Mouse (Mus musculus) pancreas, adult 10 weeks (tissue): ENCODE results near the gene Cyp2j7. TPM values are rescaled to one million over a fixed set of nuclear protein-coding genes. Genes with fewer than 3 reads are reported as not detected.

ENCODE experiments used
- polyA plus RNA-seq: library from polyadenylated mRNA; stranded (reverse); fragments of 350-450 nt; fragmentation: Illumina TruSeq; extraction: RNeasy Lipid Tissue Mini Kit (QIAGEN cat#74804); gene quantifications from one replicate; pipeline ENCODE4 v1.2.3, GENCODE M21; 2015; ENCODE audit warnings: low read depth, low replicate concordance; ENCODE audit not compliant: insufficient read depth

Cyp2j7 gene
- not detected for polyA plus RNA-seq

GRCm38 (mm10) chr4:96236559-96236958 is at the start of gene Cyp2j7:
Gene Cyp2j7, minus strand, starts transcription at chr4:96236659.

Other genes starting within 250 kb of the Cyp2j7 start
- not detected for gene Cyp2j13, start 159.1 kb downstream of the Cyp2j7 start, polyA plus RNA-seq
- gene Cyp2j12, start 95.5 kb downstream of the Cyp2j7 start, polyA plus RNA-seq = not detected
- not detected for gene Cyp2j11, start 112.0 kb upstream of the Cyp2j7 start, polyA plus RNA-seq